Mouse (Mus musculus) lung, embryonic 16.5 days (tissue): ENCODE measurements around the gene Btnl10. TPM values are rescaled to one million over a fixed set of nuclear protein-coding genes. Genes with fewer than 3 reads are reported as not detected.

Experiments used
- ATAC-seq: fragments of 200-750 bp; cut with Nextera tagmentation; 2 replicates; pipeline ENCODE4 v1.8.0; 2017; ENCODE audit warnings: low read depth, mild to moderate bottlenecking, moderate library complexity
- H3K27ac ChIP-seq: fragments of 300-500 bp; sonication (generic); 2 replicates; pipeline ENCODE4 v1.5.1; 2014; ENCODE audit warnings: mild to moderate bottlenecking, control low read depth, low read length
- H3K27me3 ChIP-seq: fragments of 300-500 bp; sonication (generic); 2 replicates; pipeline ENCODE4 v1.6.1; 2014; ENCODE audit warnings: low read depth, low read length, mixed read lengths; ENCODE audit not compliant: control insufficient read depth, insufficient read depth
- H3K36me3 ChIP-seq: fragments of 300-500 bp; sonication (generic); 2 replicates; pipeline ENCODE4 v1.6.1; 2014; ENCODE audit warnings: low read length; ENCODE audit not compliant: control insufficient read depth, insufficient read depth
- H3K4me1 ChIP-seq: fragments of 300-500 bp; sonication (generic); replicated peaks from 2 replicates; pipeline ENCODE4 v1.6.1; 2014; ENCODE audit warnings: low read length, mixed read lengths; ENCODE audit not compliant: control insufficient read depth, insufficient read depth
- H3K4me2 ChIP-seq: fragments of 300-500 bp; sonication (generic); 2 replicates; pipeline ENCODE4 v1.6.1; 2014; ENCODE audit warnings: low read depth, low read length, control low read depth
- H3K4me3 ChIP-seq: fragments of 300-500 bp; sonication (generic); 2 replicates; pipeline ENCODE4 v1.5.1; 2014; ENCODE audit warnings: mild to moderate bottlenecking, low read length, control low read depth
- H3K9ac ChIP-seq: fragments of 300-500 bp; sonication (generic); 2 replicates; pipeline ENCODE4 v1.6.1; 2014; ENCODE audit warnings: low read length, control low read depth
- H3K9me3 ChIP-seq: fragments of 300-500 bp; sonication (generic); 2 replicates; pipeline ENCODE4 v1.6.1; 2016; ENCODE audit warnings: low read length; ENCODE audit not compliant: control insufficient read depth
- WGBS: fragments of 180-500 bp; shearing (Covaris S2); extraction: QIAGEN DNeasy Blood & Tissue Kit; methylation state at CpG from one replicate; pipeline ENCODE4 v1.1.7; 2014; 5-methylcytosine and 5-hydroxymethylcytosine counted together
- polyA plus RNA-seq: library from polyadenylated mRNA; unstranded; fragments of >200 nt; fragmentation: Nextera tagmentation; extraction: Ambion mirVana; gene quantifications from 2 replicates; pipeline ENCODE4 v1.2.1, GENCODE M21; 2015

Btnl10 gene
- polyA plus RNA-seq, 1 experiment from 2014 or later: 0.08 TPM

DNA sequence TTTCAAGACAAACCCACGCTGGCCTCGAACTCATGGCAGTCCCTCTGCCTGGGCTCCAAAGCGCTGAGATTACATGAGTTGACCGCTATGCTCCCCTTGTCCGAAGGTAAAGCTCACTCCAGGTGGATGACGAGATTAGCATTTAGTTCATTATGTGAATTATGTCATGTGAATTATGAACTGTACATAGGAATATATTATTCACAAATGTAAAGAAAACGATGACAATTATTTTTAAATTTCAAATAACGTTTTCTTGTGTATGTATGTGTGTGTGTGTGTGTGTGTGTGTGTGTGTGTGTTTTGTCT is 13.3 kb upstream of the Btnl10 start:
- peak; percentile 10; the same call in 1 of the 2 replicates for ATAC-seq
- peak overlapping the region; percentile 63; the same call in 1 of the 2 replicates for H3K27ac ChIP-seq
- peaks cover 7% of the 10 kb centered on the region; the same call in 1 of the 2 replicates for H3K36me3 ChIP-seq
- WGBS: under 1% methylated on average over 8 of the region's 8 CpGs
- peak overlapping the region; percentile 90 for H3K9ac ChIP-seq
- H3K4me1 ChIP-seq: peaks cover 11% of the 10 kb centered on the region
- H3K27me3 ChIP-seq: no peaks in the 10 kb centered on the region
- peak overlapping the region; percentile 56 for H3K4me2 ChIP-seq
- H3K9me3 ChIP-seq: no peaks in the 10 kb centered on the region
- H3K4me3 ChIP-seq: peak overlapping the region; percentile 82

DNA sequence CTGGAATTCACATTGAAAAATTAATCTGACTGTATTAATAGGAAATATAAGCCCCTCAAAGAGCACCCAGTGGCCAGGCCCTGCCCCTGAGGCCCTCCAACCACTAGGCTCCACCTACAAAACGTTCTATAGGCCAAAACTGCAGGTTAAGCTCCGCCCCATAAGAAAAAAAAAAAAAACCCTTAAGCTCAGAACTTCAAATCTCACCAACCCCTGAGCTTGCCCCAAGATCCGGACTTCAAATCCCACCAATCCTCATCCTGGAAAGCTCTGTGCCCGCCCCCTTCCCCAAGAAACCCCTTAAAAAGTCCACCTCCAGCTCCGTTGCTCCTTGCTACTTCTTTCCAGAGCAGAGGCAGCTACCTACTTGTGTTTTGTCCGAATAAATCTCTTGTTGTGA is 12.9 kb upstream of the Btnl10 start:
- Histone ChIP-seq H3K4me1 (peaks cover 11% of the 10 kb centered on the region), H3K36me3 (peaks cover 7% of the 10 kb centered on the region; the same call in 1 of the 2 replicates), H3K4me3 (no peak overlapping the region), H3K27ac (no peak overlapping the region), H3K9me3 (no peaks in the 10 kb centered on the region), H3K27me3 (no peaks in the 10 kb centered on the region), H3K9ac (no peak overlapping the region), H3K4me2 (peak overlapping the region; percentile 56; the same call in 1 of the 2 replicates)
- WGBS: 44% methylated on average over 6 of the region's 6 CpGs
- ATAC-seq: peak; percentile 18; the same call in 1 of the 2 replicates

DNA sequence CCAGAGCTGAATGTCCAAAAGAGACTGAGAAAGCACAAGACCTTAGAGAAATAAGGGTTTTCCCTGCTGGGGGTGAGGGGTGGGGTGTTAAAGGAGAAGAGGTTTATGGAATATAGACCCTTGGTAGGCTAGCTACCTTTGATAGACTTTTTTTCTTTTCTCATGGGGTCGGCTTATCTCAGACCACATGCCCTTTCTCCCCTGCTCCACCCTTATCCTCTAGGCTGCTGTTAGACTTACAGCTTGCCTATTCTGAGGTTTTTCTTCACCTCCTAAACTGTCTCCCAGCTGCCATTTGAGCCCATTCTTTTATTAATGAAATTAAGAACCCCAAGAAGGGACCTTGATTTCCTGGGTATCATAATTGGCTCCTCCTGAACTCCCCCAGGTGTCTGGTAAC is 3.9 kb upstream of the Btnl10 start:
- Histone ChIP-seq H3K9me3 (no peaks in the 10 kb centered on the region), H3K27ac (no peak overlapping the region), H3K27me3 (no peaks in the 10 kb centered on the region; the same call in 1 of the 2 replicates), H3K36me3 (no peaks in the 10 kb centered on the region), H3K9ac (no peak overlapping the region), H3K4me2 (no peak overlapping the region), H3K4me1 (0 out of 2 replicates have a peak, but pooled peaks cover 3% of the 10 kb centered on the region), H3K4me3 (no peak overlapping the region)
- ATAC-seq: no peak
- 92% methylated on average over 1 of the region's 1 CpGs for WGBS

DNA sequence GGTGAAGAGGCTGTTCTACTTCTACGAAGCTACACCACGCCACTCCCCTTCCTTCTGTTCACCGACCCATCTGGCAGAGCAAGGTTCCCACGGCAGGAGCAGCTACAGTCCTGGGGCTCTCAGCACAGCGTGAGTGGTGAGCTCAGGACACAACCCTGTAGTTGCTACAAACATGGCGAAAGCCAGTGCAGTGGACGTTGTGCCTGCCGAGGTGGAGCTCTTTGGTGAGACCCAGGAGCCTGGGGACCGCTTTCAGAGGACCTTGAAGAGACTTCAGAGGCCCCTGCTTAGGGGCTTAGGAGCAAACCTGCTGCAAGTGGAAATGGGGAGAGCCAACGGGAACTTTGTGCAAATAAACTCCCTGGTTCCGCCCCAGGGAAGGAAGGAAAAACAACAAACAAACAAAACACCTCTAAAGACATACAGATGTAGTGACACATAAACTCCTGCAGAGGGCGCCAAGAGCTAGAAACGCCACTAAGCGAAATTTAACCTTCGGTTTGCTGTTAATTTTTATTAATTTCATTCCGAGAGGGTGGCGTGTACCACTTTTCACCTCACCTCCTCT is 3.2 kb upstream of the Btnl10 start:
- Histone ChIP-seq H3K9ac (peak overlapping the region; percentile 66), H3K4me1 (0 out of 2 replicates have a peak, but pooled peaks cover 3% of the 10 kb centered on the region), H3K36me3 (no peaks in the 10 kb centered on the region), H3K4me2 (peak overlapping the region; percentile 59), H3K27ac (no peak overlapping the region), H3K9me3 (no peaks in the 10 kb centered on the region), H3K27me3 (no peaks in the 10 kb centered on the region; the same call in 1 of the 2 replicates), H3K4me3 (peak overlapping the region; percentile 43)
- peak; percentile 48; the same call in 1 of the 2 replicates for ATAC-seq
- 9% methylated on average over 17 of the region's 17 CpGs for WGBS

DNA sequence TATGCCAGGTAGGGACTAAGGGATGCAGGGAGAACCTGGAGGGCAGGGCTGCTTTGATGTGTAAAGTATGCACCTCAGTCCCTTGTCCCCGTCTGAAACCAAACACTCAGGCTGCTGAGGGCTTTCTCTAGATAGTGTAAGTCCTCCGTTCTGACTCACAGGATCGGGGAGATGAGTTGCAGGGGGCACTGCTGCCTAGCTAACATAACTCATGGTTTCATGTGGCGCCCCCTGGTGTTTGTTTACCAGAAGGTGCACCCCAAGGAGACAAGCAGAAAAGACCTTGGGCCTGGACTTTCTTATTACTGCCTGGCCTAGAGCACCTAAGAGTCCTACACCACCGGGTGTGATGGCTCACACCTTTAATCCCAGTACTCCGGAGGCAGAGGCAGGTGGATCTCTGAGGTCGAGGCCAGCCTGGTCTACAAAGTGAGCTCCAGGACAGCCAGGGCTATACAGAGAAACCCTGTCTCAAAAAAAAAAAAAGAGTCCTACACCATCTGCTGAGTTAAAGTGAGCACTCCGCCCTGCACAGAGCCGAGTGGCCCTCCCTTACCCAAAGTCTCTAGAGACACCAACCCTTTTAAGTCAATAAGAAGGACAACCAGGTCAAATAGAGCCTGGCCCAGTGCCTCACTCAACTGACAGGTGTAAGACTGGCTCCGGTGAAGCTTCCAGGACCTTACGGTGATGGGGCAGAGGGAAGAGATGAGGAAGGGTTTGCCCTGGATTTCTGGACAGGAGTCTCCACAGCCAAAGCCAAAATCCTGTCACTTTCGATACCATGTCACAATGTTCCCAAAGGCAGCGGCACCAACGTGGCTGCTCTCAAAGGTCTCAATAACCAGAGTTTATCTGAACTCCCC is 596 bp upstream of the Btnl10 start:
- no peak overlapping the region for H3K4me3 ChIP-seq
- no peaks in the 10 kb centered on the region; the same call in 1 of the 2 replicates for H3K27me3 ChIP-seq
- 0 out of 2 replicates have a peak, but pooled peaks cover 3% of the 10 kb centered on the region for H3K4me1 ChIP-seq
- no peaks in the 10 kb centered on the region for H3K9me3 ChIP-seq
- no peak overlapping the region for H3K27ac ChIP-seq
- no peaks in the 10 kb centered on the region for H3K36me3 ChIP-seq
- 48% methylated on average over 14 of the region's 14 CpGs for WGBS
- H3K4me2 ChIP-seq: no peak overlapping the region
- no peak overlapping the region for H3K9ac ChIP-seq
- peak; percentile 29; the same call in 1 of the 2 replicates for ATAC-seq

DNA sequence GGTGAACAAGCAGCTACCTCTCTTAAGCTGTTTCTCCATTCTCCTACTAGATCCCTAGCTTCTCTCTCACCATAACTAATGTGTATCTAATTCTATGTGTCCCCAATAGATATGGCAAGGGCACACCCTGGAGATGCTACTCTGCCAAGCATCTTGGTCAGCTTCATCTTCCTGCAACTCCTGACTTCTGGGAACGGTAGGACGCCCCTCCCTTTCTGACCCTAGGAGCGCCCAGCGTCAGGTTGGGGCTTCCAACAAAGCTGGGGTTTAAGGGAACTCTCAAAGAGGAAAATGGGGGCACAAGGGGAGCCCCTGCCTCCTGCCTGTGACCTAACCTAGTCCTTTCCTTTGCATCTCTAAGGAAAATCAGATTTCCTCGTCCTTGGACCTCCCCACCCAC is 1.1 kb downstream of the Btnl10 start:
- WGBS: 57% methylated on average over 5 of the region's 5 CpGs
- Histone ChIP-seq H3K9ac (no peak overlapping the region), H3K9me3 (no peaks in the 10 kb centered on the region), H3K36me3 (no peaks in the 10 kb centered on the region), H3K27ac (no peak overlapping the region), H3K4me1 (0 out of 2 replicates have a peak, but pooled peaks cover 3% of the 10 kb centered on the region), H3K4me2 (no peak overlapping the region), H3K4me3 (no peak overlapping the region), H3K27me3 (no peaks in the 10 kb centered on the region; the same call in 1 of the 2 replicates)
- no peak for ATAC-seq

DNA sequence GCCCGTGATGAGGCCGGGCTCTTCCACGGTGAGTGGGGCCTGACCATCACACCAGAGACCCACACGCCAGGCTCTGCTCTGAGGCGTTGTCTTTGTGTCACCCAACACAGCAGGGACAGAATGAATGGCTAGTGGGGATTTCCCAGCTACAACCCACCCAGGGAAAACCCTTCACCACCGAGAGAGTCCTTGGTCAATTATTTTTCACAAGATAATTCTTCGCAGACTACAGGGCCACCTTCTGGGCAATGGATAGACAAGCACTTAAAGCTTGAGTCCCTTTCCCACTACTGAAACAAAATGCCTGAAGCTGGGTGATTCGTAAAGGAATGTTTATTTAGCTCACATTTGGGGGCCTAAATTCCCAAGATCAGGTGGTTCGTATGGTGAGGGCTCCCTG is 4.7 kb downstream of the Btnl10 start:
- Histone ChIP-seq H3K9me3 (no peaks in the 10 kb centered on the region), H3K4me2 (no peak overlapping the region), H3K4me3 (no peak overlapping the region), H3K9ac (no peak overlapping the region), H3K27ac (no peak overlapping the region), H3K36me3 (no peaks in the 10 kb centered on the region), H3K27me3 (no peaks in the 10 kb centered on the region; the same call in 1 of the 2 replicates), H3K4me1 (no peaks in the 10 kb centered on the region)
- WGBS: 72% methylated on average over 9 of the region's 9 CpGs
- no peak for ATAC-seq

DNA sequence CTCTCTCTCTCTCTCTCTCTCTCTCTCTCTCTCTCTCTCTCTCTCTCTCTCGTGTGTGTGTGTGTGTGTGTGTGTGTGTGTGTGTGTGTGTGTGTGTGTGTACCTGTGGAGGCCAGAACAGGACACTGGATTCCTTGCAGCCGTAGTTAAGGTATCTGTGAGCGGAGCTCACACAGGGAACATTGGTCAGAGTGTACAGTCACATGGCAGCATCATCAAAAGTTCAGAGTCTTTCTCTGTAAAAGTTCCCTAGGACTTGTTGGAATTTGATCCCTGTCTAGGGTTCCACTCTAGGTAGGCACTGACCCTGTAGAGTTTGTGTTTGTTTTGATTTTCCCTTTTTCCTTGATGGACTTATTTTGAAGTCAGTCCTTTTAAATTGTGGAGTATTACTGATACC is 8.9 kb downstream of the Btnl10 start:
- Histone ChIP-seq H3K36me3 (peaks cover 2% of the 10 kb centered on the region; the same call in 1 of the 2 replicates), H3K4me1 (peaks cover 5% of the 10 kb centered on the region), H3K4me3 (no peak overlapping the region), H3K9ac (no peak overlapping the region), H3K9me3 (no peaks in the 10 kb centered on the region), H3K27me3 (no peaks in the 10 kb centered on the region; the same call in 1 of the 2 replicates), H3K4me2 (no peak overlapping the region), H3K27ac (no peak overlapping the region)
- 61% methylated on average over 2 of the region's 3 CpGs for WGBS
- ATAC-seq: no peak

DNA sequence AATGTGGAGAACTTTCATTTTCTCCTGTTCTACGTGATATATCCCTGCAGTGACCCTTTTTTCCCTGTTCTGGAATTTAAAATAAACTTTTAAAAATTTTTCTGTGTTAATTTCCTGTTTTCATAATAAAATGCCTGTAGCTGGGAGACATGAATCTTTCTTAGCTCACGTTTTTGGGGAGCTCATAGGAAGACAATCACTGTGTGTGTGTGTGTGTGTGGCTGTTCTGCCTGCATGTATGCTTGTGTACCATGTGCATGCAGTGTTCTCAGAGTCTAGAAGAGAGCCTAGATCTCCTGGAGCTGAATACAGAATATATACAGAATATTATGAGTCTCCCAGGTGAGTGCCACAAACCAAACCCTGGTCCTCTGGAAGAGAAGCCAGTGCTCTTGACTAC is 9.3 kb downstream of the Btnl10 start:
- 61% methylated on average over 2 of the region's 2 CpGs for WGBS
- Histone ChIP-seq H3K9ac (no peak overlapping the region), H3K4me2 (no peak overlapping the region), H3K27ac (no peak overlapping the region), H3K27me3 (no peaks in the 10 kb centered on the region; the same call in 1 of the 2 replicates), H3K9me3 (no peaks in the 10 kb centered on the region), H3K4me1 (peaks cover 5% of the 10 kb centered on the region), H3K4me3 (no peak overlapping the region), H3K36me3 (peaks cover 6% of the 10 kb centered on the region; the same call in 1 of the 2 replicates)
- no peak for ATAC-seq
